Mouse (Mus musculus) left cerebral cortex, adult 18-20 months (tissue): ENCODE results near the gene Gucd1. TPM values are rescaled to one million over a fixed set of nuclear protein-coding genes. Genes with fewer than 3 reads are reported as not detected.
"Not testable (repeated sequence)": the region's sequence is repeated elsewhere in the genome, so short reads cannot be mapped to it uniquely, and the experiment has no call there.

ENCODE experiments used
- DNase-seq, 2 experiments: peaks; one replicate each; pipeline ENCODE4 v3.0.0; 2021 to 2022; ENCODE audit warnings: low spot score in 2 of 2, mixed read lengths in 1 of 2
- total RNA-seq, 2 experiments: library from RNA; stranded (reverse); gene quantifications; 2 replicates each; pipeline ENCODE4 v1.2.3; 2021

The Gucd1 gene
- total RNA-seq, 2 experiments from 2014 or later = 15.3 to 15.9 TPM

- peak; percentile 26 to 46 for DNase-seq
Measured at GRCm38 (mm10) chr10:75439211-75439811, 78.5 kb downstream of the Gucd1 start.

DNA sequence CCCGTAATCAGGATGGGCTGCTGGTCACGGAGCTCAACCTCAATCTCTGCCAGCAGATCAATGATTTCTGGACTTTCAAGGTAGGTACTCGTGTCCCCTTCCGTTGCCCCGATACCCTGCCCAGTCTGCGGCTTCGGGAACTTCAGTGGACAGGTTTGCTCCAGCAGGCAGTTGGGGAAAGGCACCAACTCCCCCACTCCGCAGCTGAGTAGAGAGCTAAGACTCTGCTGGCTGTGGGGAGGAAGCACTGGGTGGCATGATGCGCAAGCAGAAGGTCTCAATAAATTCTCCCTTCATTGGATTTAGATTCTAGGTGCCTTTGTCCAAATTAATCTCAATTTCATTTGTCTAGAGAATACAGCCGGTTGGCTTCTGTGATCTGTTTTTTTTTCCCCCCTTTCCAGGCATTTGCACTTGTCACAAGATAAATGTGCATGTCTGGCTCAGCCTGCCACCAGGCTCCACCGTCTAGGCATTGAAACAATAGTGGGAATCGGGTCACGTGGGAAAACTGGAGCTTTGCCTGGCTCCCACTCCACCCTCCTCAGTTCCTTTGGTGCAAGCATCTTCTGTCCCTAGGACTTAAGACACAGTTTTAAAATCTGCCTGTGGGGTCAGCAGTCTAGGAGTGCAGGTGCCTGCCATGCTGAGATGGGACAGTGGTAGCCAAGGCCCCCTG lies 79.5 kb downstream of the Gucd1 start:
- no peak for DNase-seq

GRCm38 (mm10) chr10:75437284-75437683 lies 80.5 kb downstream of the Gucd1 start:
- DNase-seq = no peak

- peak; percentile 84 to 92 for DNase-seq
Measured at GRCm38 (mm10) chr10:75436604-75437217, 81.1 kb downstream of the Gucd1 start.

DNA sequence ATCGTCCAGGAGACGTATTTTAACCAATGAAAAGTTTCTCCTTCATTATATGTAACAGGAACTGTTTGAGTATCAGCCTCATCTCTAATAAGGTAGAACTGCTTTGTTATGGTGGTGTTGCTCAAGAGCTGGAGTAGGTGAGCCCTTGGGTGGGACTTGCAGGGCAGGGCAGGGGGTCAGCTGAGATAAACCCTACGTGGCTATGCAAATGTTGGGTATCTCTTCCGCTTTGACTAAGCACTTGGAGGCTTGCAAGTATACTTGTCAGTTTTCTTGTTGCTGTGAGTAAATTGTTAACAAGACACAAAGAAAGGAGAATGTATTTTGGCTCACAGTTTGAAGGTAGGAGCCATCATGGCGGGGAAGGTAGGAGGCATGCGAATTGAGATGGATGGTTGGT lies 87.1 kb downstream of the Gucd1 start:
- DNase-seq = no peak

DNA sequence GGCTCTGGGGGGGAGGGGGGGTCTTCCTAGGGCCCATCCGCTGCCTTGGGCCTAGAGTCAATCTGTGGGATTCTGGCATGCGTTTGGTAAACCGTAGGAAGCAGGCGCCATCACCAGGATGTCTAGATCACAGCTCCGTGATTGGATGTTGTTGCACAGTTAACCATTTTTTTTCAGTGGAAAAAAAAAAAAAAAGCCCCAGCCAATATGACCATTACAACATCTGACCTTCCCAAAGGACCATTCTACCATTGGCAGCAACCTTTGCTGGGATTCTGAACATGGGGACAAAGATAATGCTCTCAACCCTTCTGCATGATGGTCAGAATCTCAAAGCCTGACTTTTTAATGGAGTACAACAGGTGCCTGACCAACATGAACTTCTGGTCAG lies 87.6 kb downstream of the Gucd1 start:
- DNase-seq = no peak

- DNase-seq = peak in 1 of 2 experiments; percentile 47
Measured at GRCm38 (mm10) chr10:75429522-75430146, 88.1 kb downstream of the Gucd1 start.

- no peak for DNase-seq
Measured at GRCm38 (mm10) chr10:75429004-75429380, 88.8 kb downstream of the Gucd1 start.

DNA sequence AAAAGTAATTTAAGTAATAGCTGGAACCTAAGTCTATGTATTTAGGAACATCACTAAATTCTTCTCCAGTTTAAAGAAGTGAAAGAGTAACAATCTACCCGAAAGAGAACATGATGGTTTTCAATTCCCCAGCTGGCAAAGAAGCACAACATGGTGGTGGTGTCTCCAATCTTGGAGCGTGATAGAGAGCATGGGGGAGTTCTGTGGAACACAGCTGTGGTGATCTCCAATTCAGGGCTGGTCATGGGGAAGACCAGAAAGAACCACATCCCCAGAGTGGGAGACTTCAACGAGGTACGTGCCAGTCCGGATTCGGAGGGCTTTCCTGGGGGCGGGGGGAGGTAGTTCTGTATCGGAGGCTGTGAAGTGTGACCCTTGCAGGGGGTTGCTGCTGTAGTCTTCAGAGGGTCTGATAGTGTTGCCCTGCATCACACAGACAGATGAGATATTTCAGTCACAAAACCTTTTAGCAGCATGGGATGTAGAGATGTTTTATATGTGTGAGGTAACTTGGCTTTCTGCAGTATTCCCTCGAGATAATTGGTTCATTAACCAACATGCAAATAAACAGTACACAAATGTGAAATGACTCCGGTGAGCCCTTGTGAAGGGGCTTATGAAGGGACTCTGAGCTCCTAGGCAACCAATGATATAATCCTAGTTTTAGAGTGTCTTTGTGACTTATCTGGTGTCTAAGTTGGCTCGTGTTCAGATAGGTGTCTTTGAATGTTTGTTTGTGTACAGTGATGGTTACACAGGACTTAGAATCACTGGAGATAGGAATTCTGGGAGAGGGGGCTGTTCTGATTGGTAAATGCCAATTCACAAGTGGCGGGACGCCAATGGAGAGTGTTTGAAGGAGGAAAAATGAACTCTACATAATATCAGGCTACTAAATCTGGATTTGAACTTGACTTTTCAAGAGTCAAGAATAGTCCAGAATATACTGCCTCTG lies 89.4 kb downstream of the Gucd1 start:
- DNase-seq = no peak

DNA sequence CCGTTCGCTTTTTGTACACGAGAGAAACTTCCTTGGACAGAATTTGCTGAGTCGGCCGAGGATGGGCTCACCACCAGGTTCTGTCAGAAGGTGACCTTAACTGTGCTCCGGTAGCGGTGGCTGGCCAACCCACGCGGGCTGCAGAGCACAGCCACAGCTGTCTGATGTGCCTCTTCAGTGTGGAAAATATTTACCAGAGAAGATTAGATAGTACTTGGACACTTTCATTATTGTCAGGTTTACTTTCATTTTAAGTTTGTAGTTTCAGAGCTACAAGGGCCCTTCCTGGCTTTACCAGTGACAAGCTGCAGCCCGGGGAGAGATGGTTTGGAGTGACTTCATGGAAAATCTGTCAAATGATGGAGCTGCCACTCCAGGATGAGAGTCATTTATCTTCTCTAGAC lies 93.3 kb downstream of the Gucd1 start:
- DNase-seq = no peak

GRCm38 (mm10) chr10:75418747-75419146 lies 99.0 kb downstream of the Gucd1 start:
- DNase-seq = no peak

DNA sequence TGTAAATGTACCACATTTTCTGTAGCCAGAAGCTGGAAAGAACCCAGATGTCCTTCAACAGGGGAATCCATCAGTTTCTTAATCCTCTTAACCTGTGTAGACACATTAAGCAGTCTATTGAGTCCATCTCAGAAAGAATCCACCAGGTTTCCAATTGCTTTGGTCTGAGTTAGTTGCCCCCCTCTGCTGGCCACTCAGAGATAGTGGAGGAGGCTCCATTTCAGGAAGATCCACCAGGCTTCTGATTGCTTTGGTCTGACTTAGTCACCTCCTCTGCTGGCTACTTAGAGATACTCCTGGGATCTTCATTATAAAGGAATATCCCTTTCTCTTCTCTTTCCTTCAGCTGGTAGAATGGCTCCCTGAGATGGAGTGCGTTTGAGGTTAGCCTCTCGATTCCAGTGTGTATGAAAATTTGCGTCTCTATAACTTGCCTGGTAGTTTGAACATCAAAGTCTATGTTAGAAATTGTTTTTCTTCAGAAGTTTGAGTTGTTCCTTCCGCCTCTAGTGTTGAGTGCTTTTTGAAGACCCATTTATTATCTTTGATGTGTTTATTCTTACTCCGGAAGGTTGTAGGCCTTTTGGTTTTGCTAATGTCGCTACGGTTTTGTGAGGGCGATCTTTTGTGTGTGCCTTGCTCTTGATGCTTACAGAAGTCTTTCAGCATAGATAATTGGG lies 100.3 kb downstream of the Gucd1 start:
- DNase-seq = no peak

- no peak for DNase-seq
Measured at GRCm38 (mm10) chr10:75414925-75415324, 102.8 kb downstream of the Gucd1 start.

- DNase-seq = no peak
Measured at GRCm38 (mm10) chr10:75412114-75413103, 105.4 kb downstream of the Gucd1 start.

GRCm38 (mm10) chr10:75411343-75412113 lies 106.2 kb downstream of the Gucd1 start:
- DNase-seq = not testable (repeated sequence)

- DNase-seq = no peak
Measured at GRCm38 (mm10) chr10:75407741-75408140, 110.0 kb downstream of the Gucd1 start.

GRCm38 (mm10) chr10:75406755-75407154 lies 111.0 kb downstream of the Gucd1 start:
- DNase-seq = no peak

DNA sequence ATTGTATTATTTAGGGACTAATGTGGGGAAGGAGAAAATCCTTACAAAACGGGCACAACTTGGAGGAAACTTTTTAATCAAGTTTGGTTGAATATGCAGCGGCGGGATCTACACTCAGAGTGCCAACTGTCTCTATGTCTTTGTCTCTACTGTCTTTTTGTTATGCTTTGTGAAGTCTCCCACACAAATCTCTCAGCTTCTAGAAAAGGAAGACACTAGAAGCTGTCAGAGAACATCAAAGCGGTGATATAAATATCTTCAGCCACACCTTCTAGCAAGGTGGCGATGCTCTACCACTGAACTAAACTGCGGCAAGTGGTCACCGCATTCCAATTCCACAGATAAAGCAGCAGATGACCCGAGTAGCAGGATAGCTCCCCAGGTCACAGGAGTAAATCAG lies 111.9 kb downstream of the Gucd1 start:
- DNase-seq = no peak
